Mouse (Mus musculus) myocyte (in vitro differentiated cells): ENCODE data around the gene Ptbp1. TPM values are rescaled to one million over a fixed set of nuclear protein-coding genes. Genes with fewer than 3 reads are reported as not detected.

Experiments used
- H3K27me3 ChIP-seq: one replicate; pipeline ENCODE4 v1.6.1; 2011; ENCODE audit not compliant: control insufficient read depth, insufficient read depth, insufficient read length
- H3K36me3 ChIP-seq: one replicate; pipeline ENCODE4 v1.6.1; 2011; ENCODE audit not compliant: control insufficient read depth, insufficient read depth
- H3K4me2 ChIP-seq: one replicate; pipeline ENCODE4 v1.6.1; 2011; ENCODE audit warnings: low read depth, control low read depth
- H3K4me3 ChIP-seq: one replicate; pipeline ENCODE4 v1.5.1; 2011; ENCODE audit warnings: mild to moderate bottlenecking, control low read depth, moderate library complexity
- H3K79me2 ChIP-seq: one replicate; pipeline ENCODE4 v1.6.1; 2011; ENCODE audit not compliant: control insufficient read depth, insufficient read depth
- H3ac ChIP-seq: one replicate; pipeline ENCODE4 v1.6.1; 2011; ENCODE audit not compliant: control insufficient read depth, insufficient read length
- CEBPB ChIP-seq: IDR thresholded peaks from 2 replicates; pipeline ENCODE4 v1.6.1; 2011; ENCODE audit warnings: mild to moderate bottlenecking, moderate library complexity; ENCODE audit not compliant: poor library complexity, insufficient read depth, severe bottlenecking
- E2F4 ChIP-seq: IDR thresholded peaks from one replicate; pipeline ENCODE4 v1.6.1; 2011; ENCODE audit warnings: mild to moderate bottlenecking, control low read depth, moderate library complexity; ENCODE audit not compliant: insufficient read depth
- MAX ChIP-seq: IDR thresholded peaks from one replicate; pipeline ENCODE4 v1.6.1; 2011; ENCODE audit warnings: low read depth, mild to moderate bottlenecking, control low read depth
- MYOD1 ChIP-seq, 3 experiments: IDR thresholded peaks; one replicate each; pipeline ENCODE4 v1.6.1; 2011; ENCODE audit warnings: control low read depth in 2 of 3, low read depth in 2 of 3, mild to moderate bottlenecking in 2 of 3, moderate library complexity in 1 of 3; ENCODE audit not compliant: insufficient read length in 2 of 3, control insufficient read depth in 1 of 3
- MYOG ChIP-seq, 3 experiments: IDR thresholded peaks; one replicate each; pipeline ENCODE4 v1.6.1; 2011; ENCODE audit warnings: control low read depth in 2 of 3, low read depth in 2 of 3, mild to moderate bottlenecking in 2 of 3; ENCODE audit not compliant: insufficient read length in 2 of 3, control insufficient read depth in 1 of 3, insufficient read depth in 1 of 3
- POLR2A ChIP-seq: IDR thresholded peaks from one replicate; pipeline ENCODE4 v1.6.1; 2011; ENCODE audit warnings: low read depth, mild to moderate bottlenecking, control low read depth, moderate library complexity; ENCODE audit not compliant: insufficient read length
- POLR2AphosphoS2 ChIP-seq: IDR thresholded peaks from one replicate; pipeline ENCODE4 v1.6.1; 2011; ENCODE audit warnings: low read depth, control low read depth; ENCODE audit not compliant: insufficient read length
- REST ChIP-seq: IDR thresholded peaks from one replicate; pipeline ENCODE4 v1.6.1; 2011; ENCODE audit warnings: mild to moderate bottlenecking, control low read depth, moderate library complexity; ENCODE audit not compliant: insufficient read depth, insufficient read length
- SRF ChIP-seq: IDR thresholded peaks from one replicate; pipeline ENCODE4 v1.6.1; 2011; ENCODE audit warnings: low read depth; ENCODE audit not compliant: control insufficient read depth, insufficient read length
- TCF12 ChIP-seq: IDR thresholded peaks from one replicate; pipeline ENCODE4 v1.6.1; 2011; ENCODE audit warnings: mild to moderate bottlenecking, control low read depth; ENCODE audit not compliant: poor library complexity, insufficient read depth, severe bottlenecking
- TCF3 ChIP-seq: IDR thresholded peaks from one replicate; pipeline ENCODE4 v1.6.1; 2011; ENCODE audit warnings: low read depth, control low read depth; ENCODE audit not compliant: insufficient read length
- USF1 ChIP-seq: IDR thresholded peaks from one replicate; pipeline ENCODE4 v1.6.1; 2011; ENCODE audit warnings: low read depth, mild to moderate bottlenecking, control low read depth, moderate library complexity
- polyA plus RNA-seq: library from polyadenylated mRNA; unstranded; fragments of >200 nt; fragmentation: generic; extraction: Trizol; gene quantifications from one replicate; pipeline ENCODE4 v1.2.1, GENCODE M21; 2012; ENCODE audit warnings: missing spikeins

Ptbp1 gene
- polyA plus RNA-seq, 1 experiment = 158 TPM

- TF ChIP-seq POLR2A (no peak), POLR2AphosphoS2 (no peak), E2F4 (no peak), MYOG (IDR thresholded peaks at IDR 0.05; ENCODE audit: control insufficient read depth in 1 of 3, insufficient read depth in 1 of 3, insufficient read length in 2 of 3, low read depth in 2 of 3) (no peak), MAX (no peak), TCF12 (no peak), CEBPB (no peak), USF1 (no peak), REST (no peak), MYOD1 (IDR thresholded peaks at IDR 0.05; ENCODE audit: control insufficient read depth in 1 of 3, insufficient read length in 2 of 3, low read depth in 2 of 3) (no peak), SRF (no peak)
- Histone ChIP-seq H3K36me3 (no peaks in the 10 kb centered on the region), H3K27me3 (peaks cover 10% of the 10 kb centered on the region), H3ac (no peak overlapping the region), H3K79me2 (no peaks in the 10 kb centered on the region), H3K4me2 (no peak overlapping the region), H3K4me3 (no peak overlapping the region)
Measured at GRCm38 (mm10) chr10:79832026-79832785, 22.0 kb upstream of the Ptbp1 start.

GRCm38 (mm10) chr10:79832786-79833181 is 21.4 kb upstream of the Ptbp1 start:
- no peak for TF ChIP-seq MYOD1 (IDR thresholded peaks at IDR 0.05; ENCODE audit: control insufficient read depth in 1 of 3, insufficient read length in 2 of 3, low read depth in 2 of 3)
- no peak for TF ChIP-seq MAX
- no peak for TF ChIP-seq TCF12
- no peak for TF ChIP-seq USF1
- TF ChIP-seq E2F4 = no peak
- TF ChIP-seq TCF3 = no peak
- no peak for TF ChIP-seq SRF
- TF ChIP-seq MYOG (IDR thresholded peaks at IDR 0.05; ENCODE audit: control insufficient read depth in 1 of 3, insufficient read depth in 1 of 3, insufficient read length in 2 of 3, low read depth in 2 of 3) = no peak
- no peak for TF ChIP-seq REST
- no peak for TF ChIP-seq POLR2AphosphoS2
- Histone ChIP-seq H3K27me3 (peaks cover 10% of the 10 kb centered on the region), H3K36me3 (no peaks in the 10 kb centered on the region), H3ac (no peak overlapping the region), H3K4me3 (no peak overlapping the region), H3K79me2 (no peaks in the 10 kb centered on the region), H3K4me2 (no peak overlapping the region)

- H3K4me3 ChIP-seq = no peak overlapping the region
- no peak overlapping the region for H3K4me2 ChIP-seq
- no peak for TF ChIP-seq E2F4
- no peak for TF ChIP-seq POLR2AphosphoS2
- no peak for TF ChIP-seq REST
- no peak for TF ChIP-seq SRF
- TF ChIP-seq CEBPB = no peak
- no peak for TF ChIP-seq POLR2A
- TF ChIP-seq MAX = no peak
- TF ChIP-seq MYOG (IDR thresholded peaks at IDR 0.05; ENCODE audit: control insufficient read depth in 1 of 3, insufficient read depth in 1 of 3, insufficient read length in 2 of 3, low read depth in 2 of 3) = no peak
- no peak for TF ChIP-seq USF1
- TF ChIP-seq TCF3 = no peak
- TF ChIP-seq TCF12 = no peak
- TF ChIP-seq MYOD1 (IDR thresholded peaks at IDR 0.05; ENCODE audit: control insufficient read depth in 1 of 3, insufficient read length in 2 of 3, low read depth in 2 of 3) = no peak
- no peak overlapping the region for H3ac ChIP-seq
- no peaks in the 10 kb centered on the region for H3K27me3 ChIP-seq
- H3K79me2 ChIP-seq = no peaks in the 10 kb centered on the region
- H3K36me3 ChIP-seq = no peaks in the 10 kb centered on the region
Measured at GRCm38 (mm10) chr10:79834769-79835398, 19.3 kb upstream of the Ptbp1 start.

- Histone ChIP-seq H3K79me2 (no peaks in the 10 kb centered on the region), H3K36me3 (no peaks in the 10 kb centered on the region), H3K27me3 (no peaks in the 10 kb centered on the region), H3K4me2 (no peak overlapping the region), H3K4me3 (no peak overlapping the region), H3ac (no peak overlapping the region)
- TF ChIP-seq MAX (no peak), MYOG (IDR thresholded peaks at IDR 0.05; ENCODE audit: control insufficient read depth in 1 of 3, insufficient read depth in 1 of 3, insufficient read length in 2 of 3, low read depth in 2 of 3) (no peak), SRF (no peak), MYOD1 (IDR thresholded peaks at IDR 0.05; ENCODE audit: control insufficient read depth in 1 of 3, insufficient read length in 2 of 3, low read depth in 2 of 3) (no peak), POLR2AphosphoS2 (no peak), E2F4 (no peak), TCF12 (no peak), CEBPB (no peak), REST (no peak), USF1 (no peak), POLR2A (no peak), TCF3 (no peak)
Measured at GRCm38 (mm10) chr10:79836918-79837317, 17.3 kb upstream of the Ptbp1 start.
